Mouse (Mus musculus): Measurements from ENCODE around the gene Catsper2. TPM values are rescaled to one million over a fixed set of nuclear protein-coding genes. Genes with fewer than 3 reads are reported as not detected.

Catsper2 gene
- 2.2 TPM for polyA plus RNA-seq (2021)

- POLR2A ChIA-PET = interaction anchor here (0.8 kb wide), 1 partner anchor 61 kb away, joined by 5 read pairs; the partner anchor contains the start of gene Mfap1b
- in situ Hi-C loops (cut with MboI; ENCODE audit: low pct_unique_long_range_greater_than_20kb) = no loop called here
- DNase-seq (ENCODE audit: low read depth, low spot score) = peak; percentile 57
- TF ChIP-seq CTCF (IDR thresholded peaks at IDR 0.05) = peak; percentile 64
- no peaks in the 10 kb centered on the region for H3K27me3 ChIP-seq
- peak; percentile 98 for ATAC-seq
- CTCF ChIA-PET = interaction anchor here (0.7 to 3.0 kb wide), 4 partner anchors 11 to 60 kb away, joined by 3 to 13 read pairs (median 4); no protein-coding TSS in a partner anchor
Measured at GRCm38 (mm10) chr2:121413387-121414042, at the start of gene Catsper2, which contains the start of gene Pdia3. Catsper2 (minus strand) TSS chr2:121413792. Pdia3 (plus strand) TSS chr2:121413775.

GRCm38 (mm10) chr2:121460071-121460470 is 46.5 kb upstream of the Catsper2 start:
- in situ Hi-C loops (cut with MboI; ENCODE audit: low pct_unique_long_range_greater_than_20kb) = no loop called here
- no peak for TF ChIP-seq CTCF (IDR thresholded peaks at IDR 0.05)
- ATAC-seq = peak; percentile 14
- ChIA-PET CTCF (no interaction called here), POLR2A (no interaction called here)
- no peaks in the 10 kb centered on the region for H3K27me3 ChIP-seq
- no peak for DNase-seq (ENCODE audit: low read depth, low spot score)

- no peak for DNase-seq (ENCODE audit: low read depth, low spot score)
- CTCF ChIA-PET = no interaction called here
- in situ Hi-C loops (cut with MboI; ENCODE audit: low pct_unique_long_range_greater_than_20kb) = no loop called here
- no peak for TF ChIP-seq CTCF (IDR thresholded peaks at IDR 0.05)
- POLR2A ChIA-PET = interaction anchor here (1.0 to 1.1 kb wide), 2 partner anchors 9 to 11 kb away, joined by 4 read pairs; no protein-coding TSS in a partner anchor
- peak; percentile 70 for ATAC-seq
- no peaks in the 10 kb centered on the region for H3K27me3 ChIP-seq
Measured at GRCm38 (mm10) chr2:121456692-121457642, 43.4 kb upstream of the Catsper2 start, which contains the start of gene Serinc4. Serinc4 (minus strand) TSS chr2:121456781.

GRCm38 (mm10) chr2:121455534-121455933 is 41.9 kb upstream of the Catsper2 start:
- ATAC-seq (no peak), DNase-seq (ENCODE audit: low read depth, low spot score) (no peak)
- CTCF ChIA-PET = no interaction called here
- no peaks in the 10 kb centered on the region for H3K27me3 ChIP-seq
- in situ Hi-C loops (cut with MboI; ENCODE audit: low pct_unique_long_range_greater_than_20kb) = no loop called here
- POLR2A ChIA-PET = no interaction called here
- TF ChIP-seq CTCF (IDR thresholded peaks at IDR 0.05) = no peak

GRCm38 (mm10) chr2:121453917-121454316 is 40.3 kb upstream of the Catsper2 start:
- no peak for ATAC-seq

GRCm38 (mm10) chr2:121452990-121453389 is 39.4 kb upstream of the Catsper2 start, which contains the start of gene Hypk:
Hypk (plus strand) TSS chr2:121453290.
- ChIA-PET CTCF (no interaction called here), POLR2A (interaction anchor here (0.6 kb wide), 2 partner anchors 9 to 418 kb away, joined by 3 to 4 read pairs; partner anchors contain the start of gene Ell3)
- in situ Hi-C loops (cut with MboI; ENCODE audit: low pct_unique_long_range_greater_than_20kb) = no loop called here
- no peak for TF ChIP-seq CTCF (IDR thresholded peaks at IDR 0.05)
- ATAC-seq = no peak
- H3K27me3 ChIP-seq = no peaks in the 10 kb centered on the region
- no peak for DNase-seq (ENCODE audit: low read depth, low spot score)

More at GRCm38 (mm10) chr2:121453917-121454316, 40.3 kb upstream of the Catsper2 start:
- no peaks in the 10 kb centered on the region for H3K27me3 ChIP-seq
- DNase-seq (ENCODE audit: low read depth, low spot score) = no peak
- no peak for TF ChIP-seq CTCF (IDR thresholded peaks at IDR 0.05)
- in situ Hi-C loops (cut with MboI; ENCODE audit: low pct_unique_long_range_greater_than_20kb) = no loop called here
- ChIA-PET CTCF (no interaction called here), POLR2A (no interaction called here)

- in situ Hi-C loops (cut with MboI; ENCODE audit: low pct_unique_long_range_greater_than_20kb) = no loop called here
- TF ChIP-seq CTCF (IDR thresholded peaks at IDR 0.05) = no peak
- DNase-seq (ENCODE audit: low read depth, low spot score) = no peak
- CTCF ChIA-PET = no interaction called here
- POLR2A ChIA-PET = no interaction called here
- ATAC-seq = no peak
- no peaks in the 10 kb centered on the region for H3K27me3 ChIP-seq
Measured at GRCm38 (mm10) chr2:121452361-121452760, 38.8 kb upstream of the Catsper2 start.

GRCm38 (mm10) chr2:121450093-121450492 is 36.5 kb upstream of the Catsper2 start:
- DNase-seq (ENCODE audit: low read depth, low spot score) = no peak
- no peak for ATAC-seq
- in situ Hi-C loops (cut with MboI; ENCODE audit: low pct_unique_long_range_greater_than_20kb) = no loop called here
- TF ChIP-seq CTCF (IDR thresholded peaks at IDR 0.05) = no peak
- ChIA-PET POLR2A (interaction anchor here (0.5 to 1.5 kb wide), 3 partner anchors 8 to 74 kb away, joined by 3 to 4 read pairs (median 3); no protein-coding TSS in a partner anchor), CTCF (interaction anchor here (1.2 to 1.3 kb wide), 2 partner anchors 9 to 40 kb away, joined by 3 read pairs; no protein-coding TSS in a partner anchor)
- no peaks in the 10 kb centered on the region for H3K27me3 ChIP-seq

- no peak for TF ChIP-seq CTCF (IDR thresholded peaks at IDR 0.05)
- no peaks in the 10 kb centered on the region for H3K27me3 ChIP-seq
- CTCF ChIA-PET = interaction anchor here (1.3 kb wide), 1 partner anchor 39 kb away, joined by 3 read pairs; no protein-coding TSS in a partner anchor
- POLR2A ChIA-PET = interaction anchor here (0.6 to 1.5 kb wide), 3 partner anchors 9 to 30 kb away, joined by 3 to 4 read pairs (median 4); no protein-coding TSS in a partner anchor
- ATAC-seq (peak; percentile 0), DNase-seq (ENCODE audit: low read depth, low spot score) (no peak)
- in situ Hi-C loops (cut with MboI; ENCODE audit: low pct_unique_long_range_greater_than_20kb) = no loop called here
Measured at GRCm38 (mm10) chr2:121449545-121450011, 36.0 kb upstream of the Catsper2 start.

Measured in Patski (cell line).